8 mouse cellular contexts compared by ENCODE assay signal in genomic region chr7:12421741-12422140, GRCm38 (mm10). TPM values are rescaled to one million over a fixed set of nuclear protein-coding genes. Genes with fewer than 3 reads are reported as not detected.
DNase-seq lines count a peak whose midpoint lies in the region; ATAC-seq lines count a peak whose summit lies in the region.

No protein-coding gene starts in this region.

- no peak for DNase-seq in heart, postnatal 25 days (ENCODE audit: low spot score)
- peak; percentile 9 for DNase-seq in Muller cell, postnatal 12 days (ENCODE audit: inconsistent ontology term)
- no peak for DNase-seq in right cerebral cortex, postnatal 36 days (ENCODE audit: low spot score in 2 of 2)
- DNase-seq in gastrocnemius, adult 8-10 months (ENCODE audit: low spot score in 2 of 2) = no peak

- H3K4me3 ChIP-seq in heart, embryonic 15.5 days = peak overlapping the region; percentile 70
- H3K4me3 ChIP-seq in forebrain, embryonic 15.5 days = peak overlapping the region; percentile 63
- H3K4me3 ChIP-seq in liver, embryonic 16.5 days (ENCODE audit: low read depth, low read length) = peak overlapping the region; percentile 57

- WGBS in heart, embryonic 15.5 days = 49% methylated on average over 5 of the region's 5 CpGs
- WGBS in forebrain, embryonic 15.5 days = 63% methylated on average over 5 of the region's 5 CpGs
- WGBS in liver, embryonic 16.5 days (ENCODE audit: insufficient replicate concordance) = 52% methylated on average over 5 of the region's 5 CpGs

- peak overlapping the region; percentile 59 for H3K27ac ChIP-seq in heart, embryonic 15.5 days
- H3K27ac ChIP-seq in forebrain, embryonic 15.5 days (replicated peaks) = no peak overlapping the region
- no peak overlapping the region for H3K27ac ChIP-seq in liver, embryonic 16.5 days (ENCODE audit: low read length)

- intact Hi-C loops in heart, postnatal 25 days (cut with DNase I) = loop anchor here (5.0 kb wide), 1 partner anchor 56 kb away; the partner anchor contains the start of gene Zfp606

- ATAC-seq in heart, embryonic 15.5 days (replicated peaks; ENCODE audit: insufficient number of reproducible peaks, insufficient read depth, low FRiP score, low read depth) = no peak
- peak; percentile 29 for ATAC-seq in forebrain, embryonic 15.5 days (replicated peaks)
- no peak for ATAC-seq in liver, embryonic 16.5 days (ENCODE audit: low read depth)
- ATAC-seq in frontal cortex, adult (ENCODE audit: low TSS enrichment) = no peak

- no peaks in the 10 kb centered on the region for H3K9me3 ChIP-seq in heart, embryonic 15.5 days (replicated peaks)
- H3K9me3 ChIP-seq in forebrain, embryonic 15.5 days = 0 out of 2 replicates have a peak, but pooled peaks cover 7% of the 10 kb centered on the region
- no peaks in the 10 kb centered on the region for H3K9me3 ChIP-seq in liver, embryonic 16.5 days (replicated peaks; ENCODE audit: control insufficient read depth, low read length)

- peaks cover 12% of the 10 kb centered on the region for H3K4me1 ChIP-seq in heart, embryonic 15.5 days (replicated peaks)
- peaks cover 13% of the 10 kb centered on the region for H3K4me1 ChIP-seq in forebrain, embryonic 15.5 days
- H3K4me1 ChIP-seq in liver, embryonic 16.5 days (ENCODE audit: control insufficient read depth, low read depth, low read length) = no peaks in the 10 kb centered on the region; the same call in 1 of the 2 replicates

- peak overlapping the region; percentile 77 for H3K4me2 ChIP-seq in heart, embryonic 15.5 days
- peak overlapping the region; percentile 54 for H3K4me2 ChIP-seq in forebrain, embryonic 15.5 days (replicated peaks)
- H3K4me2 ChIP-seq in liver, embryonic 16.5 days (ENCODE audit: low read depth, low read length) = peak overlapping the region; percentile 67

- H3K36me3 ChIP-seq in heart, embryonic 15.5 days = peaks cover 8% of the 10 kb centered on the region
- H3K36me3 ChIP-seq in forebrain, embryonic 15.5 days = peaks cover 29% of the 10 kb centered on the region
- H3K36me3 ChIP-seq in liver, embryonic 16.5 days (ENCODE audit: control insufficient read depth, insufficient read depth) = no peaks in the 10 kb centered on the region; the same call in 1 of the 2 replicates

- peak overlapping the region; percentile 77 for H3K9ac ChIP-seq in heart, embryonic 15.5 days
- peak overlapping the region; percentile 72 for H3K9ac ChIP-seq in forebrain, embryonic 15.5 days (replicated peaks)
- H3K9ac ChIP-seq in liver, embryonic 16.5 days (ENCODE audit: low read depth, low read length) = peak overlapping the region; percentile 61

- no peaks in the 10 kb centered on the region for H3K27me3 ChIP-seq in heart, embryonic 15.5 days
- no peaks in the 10 kb centered on the region for H3K27me3 ChIP-seq in forebrain, embryonic 15.5 days
- H3K27me3 ChIP-seq in liver, embryonic 16.5 days (ENCODE audit: control insufficient read depth, insufficient read depth, low read depth, low read length) = no peaks in the 10 kb centered on the region

RNA-seq across cellular contexts. Expression of gene Zfp551, which starts 0.8 kb away (rescaled TPM):
- polyA plus RNA-seq in heart, embryonic 15.5 days (2015; fragmentation: Nextera tagmentation; extraction: Ambion mirVana) = 2.2 and 2.7 TPM in 2 replicates
- total RNA-seq in heart, postnatal 25 days (2021) = 1 to 10 TPM; 2.0 to 3.4 TPM
- 9.5 and 10.1 TPM in 2 replicates for polyA plus RNA-seq in forebrain, embryonic 15.5 days (2015; fragmentation: Nextera tagmentation; extraction: Ambion mirVana)
- polyA plus RNA-seq in liver, embryonic 16.5 days (2015; fragmentation: Nextera tagmentation; extraction: Ambion mirVana) = 0.54 and 0.72 TPM in 2 replicates
- 1 to 10 TPM; 1.3 to 2.8 (median 2.2) TPM for total RNA-seq in gastrocnemius, adult 8-10 months (2022)

RNA-seq across cellular contexts. Expression of gene Vmn1r84, which starts 52.7 kb away (rescaled TPM):
- not detected in 2 replicates for polyA plus RNA-seq in heart, embryonic 15.5 days (2015; fragmentation: Nextera tagmentation; extraction: Ambion mirVana)
- not detected for total RNA-seq in heart, postnatal 25 days (2021)
- polyA plus RNA-seq in forebrain, embryonic 15.5 days (2015; fragmentation: Nextera tagmentation; extraction: Ambion mirVana) = not detected in 2 replicates
- polyA plus RNA-seq in liver, embryonic 16.5 days (2015; fragmentation: Nextera tagmentation; extraction: Ambion mirVana) = not detected in 2 replicates
- not detected for total RNA-seq in gastrocnemius, adult 8-10 months (2022)

RNA-seq across cellular contexts. Expression of gene Zfp606, which starts 56.4 kb away (rescaled TPM):
- 13.6 and 14.2 TPM in 2 replicates for polyA plus RNA-seq in heart, embryonic 15.5 days (2015; fragmentation: Nextera tagmentation; extraction: Ambion mirVana)
- total RNA-seq in heart, postnatal 25 days (2021) = 10 to 100 TPM in 1 of 2 experiments, 1 to 10 TPM in 1; 9.2 to 10.7 TPM
- 49.2 and 52.5 TPM in 2 replicates for polyA plus RNA-seq in forebrain, embryonic 15.5 days (2015; fragmentation: Nextera tagmentation; extraction: Ambion mirVana)
- 3.1 and 3.2 TPM in 2 replicates for polyA plus RNA-seq in liver, embryonic 16.5 days (2015; fragmentation: Nextera tagmentation; extraction: Ambion mirVana)
- 1 to 10 TPM; 5.1 to 6.8 (median 5.4) TPM for total RNA-seq in gastrocnemius, adult 8-10 months (2022)
